Mouse (Mus musculus): ENCODE measurements around the gene Nrsn1. TPM values are rescaled to one million over a fixed set of nuclear protein-coding genes. Genes with fewer than 3 reads are reported as not detected.

The Nrsn1 gene
- polyA plus RNA-seq (2017; shearing (Covaris generic)): not detected

DNA sequence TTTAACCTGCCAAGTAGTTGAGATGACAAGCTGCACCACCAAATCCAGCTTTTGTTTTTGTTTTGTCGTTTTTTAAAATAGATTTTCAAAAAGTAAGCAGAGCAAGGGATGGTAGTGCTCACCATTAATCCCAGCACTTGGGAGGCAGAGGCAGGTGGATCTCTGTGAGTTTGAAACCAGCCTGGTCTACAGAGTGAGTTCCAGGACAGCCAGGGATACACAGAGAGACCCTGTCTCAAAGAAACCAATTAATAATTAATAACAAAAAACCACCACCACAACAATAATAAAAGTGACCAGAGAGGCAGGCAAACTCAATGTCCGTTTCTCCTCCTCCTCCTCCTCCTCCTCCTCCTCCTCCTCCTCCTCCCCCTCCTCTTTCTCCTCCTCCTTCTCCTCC is at the start of gene Nrsn1:
Nrsn1 (minus strand) TSS at position 101 of the 400 bp plus-strand sequence.

Other genes starting within 250 kb of the Nrsn1 start
- gene Dcdc2a, start 214.5 kb downstream of the Nrsn1 start, polyA plus RNA-seq (2017; shearing (Covaris generic)): not detected